ENCODE assay signal across 20 mouse cellular contexts in genomic region chr9:40709141-40709537, GRCm38 (mm10). TPM values are rescaled to one million over a fixed set of nuclear protein-coding genes. Genes with fewer than 3 reads are reported as not detected.
A peak's percentile ranks its signal among the peaks of the same experiment; 100 is the strongest.
DNase-seq lines count a peak whose midpoint lies in the region; ATAC-seq and TF ChIP-seq lines count a peak whose summit lies in the region.
"Had no signal": no experiment of that assay in that cellular context is flagged by ENCODE, and none has a peak within 500 bp of the region (broad histone marks: within the 10 kb centered on the region; RNA-seq: fewer than 3 reads in every experiment).

No protein-coding gene starts in this region.

- no peak overlapping the region for H3K4me2 ChIP-seq in kidney, embryonic 15.5 days
- no peak overlapping the region for H3K4me2 ChIP-seq in forebrain, embryonic 14.5 days (ENCODE audit: low read length)
- H3K4me2 ChIP-seq in hindbrain, postnatal 0 days (ENCODE audit: low read depth, low read length), result no peak overlapping the region
- no peak overlapping the region for H3K4me2 ChIP-seq in neural tube, embryonic 14.5 days (ENCODE audit: low read depth, low read length)
- H3K4me2 ChIP-seq: heart, embryonic 13.5 days; liver, embryonic 13.5 days had no signal

- H3K27ac ChIP-seq in kidney, embryonic 15.5 days, result peak overlapping the region; percentile 81
- H3K27ac ChIP-seq in forebrain, embryonic 14.5 days (ENCODE audit: low read depth, low read length), result peak overlapping the region; percentile 72; the same call in 1 of the 2 replicates
- peak overlapping the region; percentile 67 for H3K27ac ChIP-seq in hindbrain, postnatal 0 days
- H3K27ac ChIP-seq in neural tube, embryonic 14.5 days (ENCODE audit: low read depth, low read length), result peak overlapping the region; percentile 55
- H3K27ac ChIP-seq: gastrocnemius, adult 2 months; heart, embryonic 13.5 days; liver, embryonic 13.5 days had no signal

- H3K9ac ChIP-seq in kidney, embryonic 15.5 days, result no peak overlapping the region
- no peak overlapping the region for H3K9ac ChIP-seq in forebrain, embryonic 14.5 days (ENCODE audit: low read length)
- H3K9ac ChIP-seq in hindbrain, postnatal 0 days (replicated peaks; ENCODE audit: low read length), result no peak overlapping the region
- no peak overlapping the region for H3K9ac ChIP-seq in neural tube, embryonic 14.5 days (replicated peaks; ENCODE audit: low read depth, low read length)
- H3K9ac ChIP-seq: heart, embryonic 13.5 days; liver, embryonic 13.5 days had no signal

- WGBS in kidney, embryonic 15.5 days, result 56% methylated on average over 7 of the region's 7 CpGs
- 80% methylated on average over 7 of the region's 7 CpGs for WGBS in forebrain, embryonic 14.5 days
- 60% methylated on average over 7 of the region's 7 CpGs for WGBS in hindbrain, postnatal 0 days
- WGBS in neural tube, embryonic 14.5 days, result 52% methylated on average over 7 of the region's 7 CpGs

- no peak for TF ChIP-seq CTCF in hindbrain, postnatal 0 days (IDR thresholded peaks at IDR 0.05; ENCODE audit: low read depth)

- no peak for DNase-seq in kidney, adult 8-10 months
- no peak for DNase-seq in forebrain, embryonic 14.5 days (ENCODE audit: low spot score)
- no peak for DNase-seq in hindbrain, postnatal 0 days (ENCODE audit: low spot score)
- DNase-seq in lung, postnatal 14 days, result no peak
- no peak for DNase-seq in thymus, postnatal 0 days (ENCODE audit: low spot score)
- DNase-seq in spleen, postnatal 4 days (ENCODE audit: low spot score in 2 of 2), result no peak
- DNase-seq: liver, embryonic 13.5 days; lung, postnatal 10 days; thymus, postnatal 14 days had no signal

- no peaks in the 10 kb centered on the region; the same call in 1 of the 2 replicates for H3K27me3 ChIP-seq in kidney, embryonic 15.5 days
- H3K27me3 ChIP-seq in forebrain, embryonic 14.5 days (replicated peaks; ENCODE audit: control insufficient read depth, insufficient read depth, low read length), result no peaks in the 10 kb centered on the region
- no peaks in the 10 kb centered on the region for H3K27me3 ChIP-seq in hindbrain, postnatal 0 days (ENCODE audit: insufficient read depth, low read length)
- H3K27me3 ChIP-seq in neural tube, embryonic 14.5 days (ENCODE audit: control insufficient read depth, insufficient read depth, low read length), result no peaks in the 10 kb centered on the region
- H3K27me3 ChIP-seq: liver, embryonic 13.5 days had no signal

- H3K4me3 ChIP-seq in kidney, embryonic 15.5 days (replicated peaks), result no peak overlapping the region
- H3K4me3 ChIP-seq in forebrain, embryonic 14.5 days (ENCODE audit: low read depth, low read length), result no peak overlapping the region
- no peak overlapping the region for H3K4me3 ChIP-seq in hindbrain, postnatal 0 days (ENCODE audit: low read length)
- no peak overlapping the region for H3K4me3 ChIP-seq in neural tube, embryonic 14.5 days (ENCODE audit: low read depth, low read length)
- H3K4me3 ChIP-seq: gastrocnemius, adult 2 months; heart, embryonic 13.5 days; liver, embryonic 13.5 days; myocyte had no signal

- no peak for ATAC-seq in kidney, embryonic 15.5 days (replicated peaks; ENCODE audit: low FRiP score)
- no peak; the same call in 1 of the 2 replicates for ATAC-seq in forebrain, embryonic 14.5 days
- ATAC-seq in hindbrain, postnatal 0 days, result no peak
- peak; percentile 47; the same call in 1 of the 2 replicates for ATAC-seq in neural tube, embryonic 14.5 days (ENCODE audit: low read depth)
- ATAC-seq: inflammation-experienced regulatory T-cells, adult 6 months had no signal

- no peaks in the 10 kb centered on the region for H3K9me3 ChIP-seq in kidney, embryonic 15.5 days (replicated peaks)
- H3K9me3 ChIP-seq in forebrain, embryonic 14.5 days (replicated peaks; ENCODE audit: control insufficient read depth, low read length), result no peaks in the 10 kb centered on the region
- H3K9me3 ChIP-seq in hindbrain, postnatal 0 days (ENCODE audit: low read length), result no peaks in the 10 kb centered on the region
- no peaks in the 10 kb centered on the region for H3K9me3 ChIP-seq in neural tube, embryonic 14.5 days (ENCODE audit: control insufficient read depth, low read length)
- H3K9me3 ChIP-seq: G1E; heart, embryonic 13.5 days; liver, embryonic 13.5 days had no signal

- peaks cover 58% of the 10 kb centered on the region for H3K4me1 ChIP-seq in kidney, embryonic 15.5 days
- H3K4me1 ChIP-seq in forebrain, embryonic 14.5 days (ENCODE audit: control insufficient read depth, insufficient read depth, low read length), result peaks cover 22% of the 10 kb centered on the region
- peaks cover 14% of the 10 kb centered on the region for H3K4me1 ChIP-seq in hindbrain, postnatal 0 days (ENCODE audit: insufficient read depth, low read length)
- peaks cover 14% of the 10 kb centered on the region for H3K4me1 ChIP-seq in neural tube, embryonic 14.5 days (ENCODE audit: control insufficient read depth, insufficient read depth, low read length)

- no peaks in the 10 kb centered on the region for H3K36me3 ChIP-seq in kidney, embryonic 15.5 days
- H3K36me3 ChIP-seq in forebrain, embryonic 14.5 days (ENCODE audit: control insufficient read depth, insufficient read depth, low read length), result no peaks in the 10 kb centered on the region
- no peaks in the 10 kb centered on the region for H3K36me3 ChIP-seq in hindbrain, postnatal 0 days (ENCODE audit: insufficient read depth, low read length)
- no peaks in the 10 kb centered on the region for H3K36me3 ChIP-seq in neural tube, embryonic 14.5 days (ENCODE audit: control insufficient read depth, insufficient read depth, low read length)
- H3K36me3 ChIP-seq: G1E; heart, embryonic 13.5 days; liver, embryonic 13.5 days had no signal

RNA-seq across cellular contexts. Expression of gene Clmp, which starts 23.4 kb away (rescaled TPM):
- polyA plus RNA-seq in kidney, embryonic 15.5 days (2015; fragmentation: Nextera tagmentation; extraction: Ambion mirVana), result 26.7 and 29.9 TPM in 2 replicates
- polyA plus RNA-seq in forebrain, embryonic 14.5 days (2014; fragmentation: Nextera tagmentation; extraction: Ambion mirVana), result 45.6 and 51.6 TPM in 2 replicates
- 66.0 and 79.5 TPM in 2 replicates for total RNA-seq in hindbrain, postnatal 0 days (2014; rRNA removed)
- 42.3 and 43.3 TPM in 2 replicates for polyA plus RNA-seq in hindbrain, postnatal 0 days (2015; fragmentation: Nextera tagmentation; extraction: Ambion mirVana)
- polyA plus RNA-seq in neural tube, embryonic 14.5 days (2014; fragmentation: Nextera tagmentation; extraction: Ambion mirVana), result 59.2 and 62.0 TPM in 2 replicates
- 0.74 and 0.75 TPM in 2 replicates for polyA plus RNA-seq in thymus, postnatal 0 days (2015; fragmentation: Nextera tagmentation; extraction: Ambion mirVana)
- total RNA-seq: common myeloid progenitor, adult 5-6 weeks had no signal
- polyA plus RNA-seq: G1E; inflammation-experienced regulatory T-cells, adult 6 months had no signal

RNA-seq across cellular contexts. Expression of gene Gm21915, which starts 38.7 kb away (rescaled TPM):
- not detected in 2 replicates for polyA plus RNA-seq in kidney, embryonic 15.5 days (2015; fragmentation: Nextera tagmentation; extraction: Ambion mirVana)
- polyA plus RNA-seq in forebrain, embryonic 14.5 days (2014; fragmentation: Nextera tagmentation; extraction: Ambion mirVana), result not detected in 2 replicates
- total RNA-seq in hindbrain, postnatal 0 days (2014; rRNA removed), result not detected in 2 replicates
- polyA plus RNA-seq in hindbrain, postnatal 0 days (2015; fragmentation: Nextera tagmentation; extraction: Ambion mirVana), result not detected in 2 replicates
- not detected in 2 replicates for polyA plus RNA-seq in neural tube, embryonic 14.5 days (2014; fragmentation: Nextera tagmentation; extraction: Ambion mirVana)
- polyA plus RNA-seq in thymus, postnatal 0 days (2015; fragmentation: Nextera tagmentation; extraction: Ambion mirVana), result not detected in 2 replicates
- total RNA-seq: common myeloid progenitor, adult 5-6 weeks; gastrocnemius, adult 2 months; layer of hippocampus, adult 18-20 months; left cerebral cortex, postnatal 10 days had no signal
- polyA plus RNA-seq: C2C12; G1E; heart, embryonic 13.5 days; inflammation-experienced regulatory T-cells, adult 6 months; liver, embryonic 13.5 days; myocyte had no signal

Comparison
In these comparisons a context has a peak if more than half of its experiments do, and no peak if none do; other contexts are left out.
1. RNA of gene Clmp, which starts 23.4 kb away (polyA plus RNA-seq): 59.2 to 62.0 TPM in neural tube, embryonic 14.5 days, 45.6 to 51.6 TPM in forebrain, embryonic 14.5 days, 42.3 to 43.3 TPM in hindbrain, postnatal 0 days and 26.7 to 29.9 TPM in kidney, embryonic 15.5 days; 0.74 to 0.75 TPM in thymus, postnatal 0 days; every median in the first group is over 10 times any median in the second.
2. Peak in every context shown above with its lines, with median percentiles within 50 percentile points of each other: H3K27ac ChIP-seq.